ENCODE assay signal across 15 mouse cellular contexts in genomic region chr6:138142604-138143003, GRCm38 (mm10). TPM values are rescaled to one million over a fixed set of nuclear protein-coding genes. Genes with fewer than 3 reads are reported as not detected.
DNase-seq lines count a peak whose midpoint lies in the region; ATAC-seq lines count a peak whose summit lies in the region.
"Had no signal": no experiment of that assay in that cellular context is flagged by ENCODE, and none has a peak within 500 bp of the region (broad histone marks: within the 10 kb centered on the region; RNA-seq: fewer than 3 reads in every experiment).

No protein-coding gene starts in this region.

- peaks cover 15% of the 10 kb centered on the region for H3K4me1 ChIP-seq in embryonic facial prominence, embryonic 14.5 days (ENCODE audit: control insufficient read depth, insufficient read depth, low read length)
- H3K4me1 ChIP-seq in embryonic facial prominence, embryonic 10.5 days, result peaks cover 37% of the 10 kb centered on the region
- H3K4me1 ChIP-seq in liver, embryonic 13.5 days (replicated peaks), result 0 out of 2 replicates have a peak, but pooled peaks cover 5% of the 10 kb centered on the region
- no peaks in the 10 kb centered on the region; the same call in 1 of the 2 replicates for H3K4me1 ChIP-seq in liver, embryonic 11.5 days (replicated peaks; ENCODE audit: control insufficient read depth, insufficient read depth, low read length)
- peaks cover 27% of the 10 kb centered on the region for H3K4me1 ChIP-seq in brown adipose tissue, adult 24 weeks (ENCODE audit: control insufficient read depth, insufficient read depth, insufficient read length, low read length)
- no peaks in the 10 kb centered on the region; the same call in 1 of the 2 replicates for H3K4me1 ChIP-seq in liver, embryonic 16.5 days (ENCODE audit: control insufficient read depth, low read depth, low read length)
- H3K4me1 ChIP-seq in hindbrain, embryonic 13.5 days (replicated peaks), result peaks cover 29% of the 10 kb centered on the region

- no peak for ATAC-seq in embryonic facial prominence, embryonic 14.5 days (ENCODE audit: low read depth)
- ATAC-seq in liver, embryonic 13.5 days (ENCODE audit: low read depth), result no peak
- ATAC-seq in liver, embryonic 11.5 days (replicated peaks; ENCODE audit: low FRiP score), result no peak
- ATAC-seq in liver, embryonic 16.5 days (ENCODE audit: low read depth), result no peak
- ATAC-seq in hindbrain, embryonic 13.5 days (ENCODE audit: low FRiP score), result no peak
- ATAC-seq in inflammation-experienced regulatory T-cells, adult 6 months, result no peak
- ATAC-seq: forebrain, embryonic 16.5 days had no signal

- no peak overlapping the region for H3K9ac ChIP-seq in embryonic facial prominence, embryonic 14.5 days (ENCODE audit: low read depth, low read length)
- no peak overlapping the region for H3K9ac ChIP-seq in liver, embryonic 13.5 days
- H3K9ac ChIP-seq in liver, embryonic 11.5 days (ENCODE audit: low read depth, low read length), result no peak overlapping the region
- H3K9ac ChIP-seq in liver, embryonic 16.5 days (ENCODE audit: low read depth, low read length), result no peak overlapping the region
- H3K9ac ChIP-seq in hindbrain, embryonic 13.5 days, result no peak overlapping the region
- H3K9ac ChIP-seq: midbrain, embryonic 12.5 days had no signal

- no peak overlapping the region for H3K27ac ChIP-seq in embryonic facial prominence, embryonic 14.5 days (replicated peaks; ENCODE audit: low read depth, low read length)
- no peak overlapping the region for H3K27ac ChIP-seq in embryonic facial prominence, embryonic 10.5 days (replicated peaks)
- H3K27ac ChIP-seq in liver, embryonic 13.5 days, result no peak overlapping the region
- no peak overlapping the region for H3K27ac ChIP-seq in liver, embryonic 11.5 days (ENCODE audit: low read depth, low read length)
- peak overlapping the region; percentile 81 for H3K27ac ChIP-seq in brown adipose tissue, adult 24 weeks (replicated peaks; ENCODE audit: low read depth, low read length)
- no peak overlapping the region for H3K27ac ChIP-seq in liver, embryonic 16.5 days (ENCODE audit: low read length)
- no peak overlapping the region for H3K27ac ChIP-seq in hindbrain, embryonic 13.5 days
- H3K27ac ChIP-seq: midbrain, embryonic 12.5 days had no signal

- no peak for DNase-seq in embryonic facial prominence, embryonic 14.5 days (ENCODE audit: low spot score)
- no peak for DNase-seq in embryonic facial prominence, embryonic 10.5 days (ENCODE audit: low spot score)
- DNase-seq in liver, embryonic 13.5 days, result no peak
- DNase-seq in liver, embryonic 11.5 days (ENCODE audit: low spot score), result no peak
- DNase-seq: adrenal gland, postnatal 36 days; cerebellum, adult 11 months; heart, postnatal 14 days; spleen, adult 18-20 months; thymus, adult 2 months had no signal

- H3K9me3 ChIP-seq in embryonic facial prominence, embryonic 14.5 days (ENCODE audit: control insufficient read depth, low read length), result no peaks in the 10 kb centered on the region
- no peaks in the 10 kb centered on the region for H3K9me3 ChIP-seq in embryonic facial prominence, embryonic 10.5 days
- 0 out of 2 replicates have a peak, but pooled peaks cover 3% of the 10 kb centered on the region for H3K9me3 ChIP-seq in liver, embryonic 13.5 days (replicated peaks)
- H3K9me3 ChIP-seq in liver, embryonic 11.5 days (ENCODE audit: control insufficient read depth, low read length), result no peaks in the 10 kb centered on the region
- no peaks in the 10 kb centered on the region for H3K9me3 ChIP-seq in liver, embryonic 16.5 days (replicated peaks; ENCODE audit: control insufficient read depth, low read length)
- H3K9me3 ChIP-seq in hindbrain, embryonic 13.5 days, result no peaks in the 10 kb centered on the region
- H3K9me3 ChIP-seq: midbrain, embryonic 12.5 days had no signal

- H3K27me3 ChIP-seq in embryonic facial prominence, embryonic 14.5 days (replicated peaks; ENCODE audit: control insufficient read depth, insufficient read depth, low read length), result no peaks in the 10 kb centered on the region
- H3K27me3 ChIP-seq in embryonic facial prominence, embryonic 10.5 days (replicated peaks; ENCODE audit: low read depth, poor library complexity, severe bottlenecking), result no peaks in the 10 kb centered on the region
- no peaks in the 10 kb centered on the region for H3K27me3 ChIP-seq in liver, embryonic 13.5 days
- no peaks in the 10 kb centered on the region for H3K27me3 ChIP-seq in liver, embryonic 11.5 days (replicated peaks; ENCODE audit: control insufficient read depth, insufficient read depth, low read length)
- H3K27me3 ChIP-seq in liver, embryonic 16.5 days (ENCODE audit: control insufficient read depth, insufficient read depth, low read depth, low read length), result no peaks in the 10 kb centered on the region
- H3K27me3 ChIP-seq in hindbrain, embryonic 13.5 days, result 0 out of 2 replicates have a peak, but pooled peaks cover 3% of the 10 kb centered on the region
- H3K27me3 ChIP-seq: midbrain, embryonic 12.5 days had no signal

- peak overlapping the region; percentile 69; the same call in 1 of the 2 replicates for H3K4me2 ChIP-seq in embryonic facial prominence, embryonic 14.5 days (ENCODE audit: low read depth, low read length)
- H3K4me2 ChIP-seq in liver, embryonic 13.5 days, result peak overlapping the region; percentile 61
- H3K4me2 ChIP-seq in liver, embryonic 11.5 days, result no peak overlapping the region
- peak overlapping the region; percentile 50 for H3K4me2 ChIP-seq in liver, embryonic 16.5 days (ENCODE audit: low read depth, low read length)
- H3K4me2 ChIP-seq in hindbrain, embryonic 13.5 days, result no peak overlapping the region
- H3K4me2 ChIP-seq: midbrain, embryonic 12.5 days had no signal

- no peaks in the 10 kb centered on the region for H3K36me3 ChIP-seq in embryonic facial prominence, embryonic 14.5 days (ENCODE audit: control insufficient read depth, insufficient read depth, low read length)
- no peaks in the 10 kb centered on the region for H3K36me3 ChIP-seq in embryonic facial prominence, embryonic 10.5 days (replicated peaks)
- H3K36me3 ChIP-seq in liver, embryonic 13.5 days, result no peaks in the 10 kb centered on the region
- no peaks in the 10 kb centered on the region for H3K36me3 ChIP-seq in liver, embryonic 11.5 days (ENCODE audit: control insufficient read depth, insufficient read depth, low read length)
- no peaks in the 10 kb centered on the region; the same call in 1 of the 2 replicates for H3K36me3 ChIP-seq in liver, embryonic 16.5 days (ENCODE audit: control insufficient read depth, insufficient read depth)
- H3K36me3 ChIP-seq in hindbrain, embryonic 13.5 days, result no peaks in the 10 kb centered on the region
- H3K36me3 ChIP-seq: midbrain, embryonic 12.5 days had no signal

- WGBS in embryonic facial prominence, embryonic 14.5 days, result 80% methylated on average over 7 of the region's 7 CpGs
- WGBS in embryonic facial prominence, embryonic 10.5 days, result 94% methylated on average over 7 of the region's 7 CpGs
- WGBS in liver, embryonic 13.5 days (ENCODE audit: insufficient replicate concordance), result 70% methylated on average over 7 of the region's 7 CpGs
- WGBS in liver, embryonic 11.5 days, result 78% methylated on average over 7 of the region's 7 CpGs
- WGBS in liver, embryonic 16.5 days (ENCODE audit: insufficient replicate concordance), result 75% methylated on average over 7 of the region's 7 CpGs
- WGBS in hindbrain, embryonic 13.5 days, result 89% methylated on average over 7 of the region's 7 CpGs

- H3K4me3 ChIP-seq in embryonic facial prominence, embryonic 14.5 days (ENCODE audit: low read depth, low read length), result no peak overlapping the region
- no peak overlapping the region for H3K4me3 ChIP-seq in embryonic facial prominence, embryonic 10.5 days
- no peak overlapping the region for H3K4me3 ChIP-seq in liver, embryonic 13.5 days (replicated peaks)
- no peak overlapping the region for H3K4me3 ChIP-seq in liver, embryonic 11.5 days (ENCODE audit: low read depth, low read length)
- peak overlapping the region; percentile 56 for H3K4me3 ChIP-seq in brown adipose tissue, adult 24 weeks (ENCODE audit: insufficient read depth, low read depth, low read length)
- peak overlapping the region; percentile 59 for H3K4me3 ChIP-seq in liver, embryonic 16.5 days (ENCODE audit: low read depth, low read length)
- H3K4me3 ChIP-seq in hindbrain, embryonic 13.5 days, result no peak overlapping the region
- H3K4me3 ChIP-seq: midbrain, embryonic 12.5 days had no signal

RNA-seq across cellular contexts. Expression of gene Mgst1, which starts 2.5 kb away (rescaled TPM):
- polyA plus RNA-seq in embryonic facial prominence, embryonic 14.5 days (2014; fragmentation: Nextera tagmentation; extraction: Ambion mirVana), result 185 and 192 TPM in 2 replicates
- polyA plus RNA-seq in embryonic facial prominence, embryonic 10.5 days (2016; fragmentation: Nextera tagmentation; extraction: Ambion mirVana), result 63.1 and 78.7 TPM in 2 replicates
- polyA plus RNA-seq in liver, embryonic 13.5 days (2015; fragmentation: Nextera tagmentation; extraction: Ambion mirVana), result 161 and 180 TPM in 2 replicates
- polyA plus RNA-seq in liver, embryonic 11.5 days (2014; fragmentation: Nextera tagmentation; extraction: Ambion mirVana), result 32.3 and 35.7 TPM in 2 replicates
- 1,729 and 2,044 TPM in 2 replicates for polyA plus RNA-seq in brown adipose tissue, adult 24 weeks (2012; ENCODE audit: insufficient read depth, insufficient read length, missing spikeins)
- polyA plus RNA-seq in liver, embryonic 16.5 days (2015; fragmentation: Nextera tagmentation; extraction: Ambion mirVana), result 488 and 536 TPM in 2 replicates
- polyA plus RNA-seq in hindbrain, embryonic 13.5 days (2015; fragmentation: Nextera tagmentation; extraction: Ambion mirVana), result 117 and 132 TPM in 2 replicates
- 1 to 10 TPM in 1 of 3 experiments, not detected in 2; 1.8 TPM for polyA plus RNA-seq in inflammation-experienced regulatory T-cells, adult 6 months (2017; shearing (Covaris generic))

Comparison
In these comparisons a context has a peak if more than half of its experiments do, and no peak if none do; other contexts are left out.
1. H3K4me2 ChIP-seq: peak in embryonic facial prominence, embryonic 14.5 days (single experiment), liver, embryonic 13.5 days (single experiment) and liver, embryonic 16.5 days (single experiment); none in liver, embryonic 11.5 days (single experiment) and hindbrain, embryonic 13.5 days (single experiment).
2. H3K4me3 ChIP-seq: peak in brown adipose tissue, adult 24 weeks (single experiment) and liver, embryonic 16.5 days (single experiment); none in embryonic facial prominence, embryonic 14.5 days (single experiment), embryonic facial prominence, embryonic 10.5 days (single experiment), liver, embryonic 13.5 days (single experiment), liver, embryonic 11.5 days (single experiment) and hindbrain, embryonic 13.5 days (single experiment).
3. RNA of gene Mgst1, which starts 2.5 kb away (polyA plus RNA-seq): 1,729 to 2,044 TPM in brown adipose tissue, adult 24 weeks, 488 to 536 TPM in liver, embryonic 16.5 days, 185 to 192 TPM in embryonic facial prominence, embryonic 14.5 days, 161 to 180 TPM in liver, embryonic 13.5 days, 117 to 132 TPM in hindbrain, embryonic 13.5 days, 63.1 to 78.7 TPM in embryonic facial prominence, embryonic 10.5 days and 32.3 to 35.7 TPM in liver, embryonic 11.5 days; 1.8 TPM in inflammation-experienced regulatory T-cells, adult 6 months; every median in the first group is over 10 times any median in the second.